ENCODE assay signal across 22 mouse cellular contexts in genomic region chr10:68334054-68334453, GRCm38 (mm10).
"Had no signal": no experiment of that assay in that cellular context is flagged by ENCODE, and none has a peak within 500 bp of the region (broad histone marks: within the 10 kb centered on the region; RNA-seq: fewer than 3 reads in every experiment).

No protein-coding gene starts in this region.

- H3K9me3 ChIP-seq: heart, embryonic 12.5 days; hindbrain, embryonic 13.5 days; hindbrain, embryonic 15.5 days; kidney, embryonic 15.5 days; limb, embryonic 15.5 days; liver, embryonic 12.5 days had no signal

- H3K27ac ChIP-seq: heart, embryonic 10.5 days; hindbrain, embryonic 13.5 days; hindbrain, embryonic 15.5 days; hindbrain, postnatal 0 days; kidney, embryonic 15.5 days; kidney, postnatal 0 days; limb, embryonic 13.5 days; limb, embryonic 15.5 days; liver, embryonic 12.5 days; liver, embryonic 14.5 days had no signal

- H3K9ac ChIP-seq: heart, embryonic 12.5 days; hindbrain, embryonic 13.5 days; hindbrain, embryonic 15.5 days; kidney, embryonic 15.5 days; limb, embryonic 13.5 days; limb, embryonic 15.5 days; liver, embryonic 12.5 days; liver, embryonic 14.5 days had no signal

- H3K4me2 ChIP-seq: heart, embryonic 12.5 days; hindbrain, embryonic 13.5 days; hindbrain, embryonic 15.5 days; kidney, embryonic 15.5 days; limb, embryonic 13.5 days; limb, embryonic 15.5 days; liver, embryonic 12.5 days had no signal

- DNase-seq: gastrocnemius, postnatal 25 days; heart, adult 18-20 months; heart, postnatal 14 days; heart, postnatal 36 days; kidney, adult 11 months; kidney, adult 2 months; kidney, adult 9 months; kidney, postnatal 14 days; kidney, postnatal 36 days; left cerebral cortex, postnatal 4 days had no signal

- H3K4me1 ChIP-seq: heart, embryonic 10.5 days; heart, embryonic 12.5 days; hindbrain, embryonic 13.5 days; hindbrain, embryonic 15.5 days; kidney, embryonic 15.5 days; limb, embryonic 13.5 days; limb, embryonic 15.5 days; liver, embryonic 12.5 days had no signal

- ATAC-seq: hindbrain, postnatal 0 days; intestine, embryonic 16.5 days; liver, embryonic 12.5 days had no signal

- H3K27me3 ChIP-seq: heart, embryonic 12.5 days; hindbrain, embryonic 13.5 days; hindbrain, embryonic 15.5 days; kidney, embryonic 15.5 days; limb, embryonic 13.5 days; limb, embryonic 15.5 days; liver, embryonic 12.5 days had no signal

- H3K4me3 ChIP-seq: heart, embryonic 10.5 days; heart, embryonic 12.5 days; hindbrain, embryonic 13.5 days; hindbrain, embryonic 15.5 days; kidney, embryonic 15.5 days; limb, embryonic 13.5 days; limb, embryonic 15.5 days; liver, embryonic 12.5 days had no signal

- H3K36me3 ChIP-seq: heart, embryonic 10.5 days; heart, embryonic 12.5 days; hindbrain, embryonic 13.5 days; hindbrain, embryonic 15.5 days; kidney, embryonic 15.5 days; limb, embryonic 13.5 days; limb, embryonic 15.5 days; liver, embryonic 12.5 days had no signal
